Mouse (Mus musculus) CH12.LX (cell line): ENCODE data around the gene Baz1b. TPM values are rescaled to one million over a fixed set of nuclear protein-coding genes. Genes with fewer than 3 reads are reported as not detected.
A peak's percentile ranks its signal among the peaks of the same experiment; 100 is the strongest.

ENCODE experiments used
- DNase-seq: peaks from one replicate; pipeline ENCODE4 v3.0.0-alpha.2; 2013; ENCODE audit errors: extremely low read depth
- H3K27ac ChIP-seq: 2 replicates; pipeline ENCODE4 v1.5.1; 2012; ENCODE audit warnings: low read depth, mild to moderate bottlenecking, control low read depth, moderate library complexity; ENCODE audit not compliant: insufficient read depth
- H3K27me3 ChIP-seq: replicated peaks from 2 replicates; pipeline ENCODE3; 2012; ENCODE audit warnings: inconsistent platforms
- H3K36me3 ChIP-seq, 2 experiments: replicated peaks in 1 of 2; 2 replicates each; pipeline versions ENCODE3 to v1.6.1; 2012; ENCODE audit warnings: inconsistent platforms in 1 of 2, low read length in 1 of 2, mild to moderate bottlenecking in 1 of 2, mixed read lengths in 1 of 2, moderate library complexity in 1 of 2; ENCODE audit not compliant: control insufficient read depth in 1 of 2, insufficient read depth in 1 of 2
- H3K4me1 ChIP-seq, 2 experiments: 2 replicates each; pipeline ENCODE4 v1.6.1; 2012; ENCODE audit warnings: inconsistent platforms in 1 of 2, moderate library complexity in 1 of 2; ENCODE audit not compliant: insufficient read depth in 2 of 2, control insufficient read depth in 1 of 2
- H3K4me2 ChIP-seq: 2 replicates; pipeline ENCODE4 v1.6.1; 2012; ENCODE audit warnings: low read depth, mild to moderate bottlenecking, control low read depth; ENCODE audit not compliant: poor library complexity, insufficient read depth, severe bottlenecking
- H3K4me3 ChIP-seq, 3 experiments: fragments of 150-350 bp in 1 of 3; sonication (generic) in 1 of 3; replicated peaks in 1 of 3; 2 replicates each; pipeline versions ENCODE3 to v1.5.1; 2011 to 2012; ENCODE audit warnings: low read depth in 2 of 3, low read length in 2 of 3, mild to moderate bottlenecking in 2 of 3, moderate library complexity in 2 of 3, control low read depth in 1 of 3, improper control_type of control experiment in 1 of 3, inconsistent platforms in 1 of 3, mixed read lengths in 1 of 3; ENCODE audit not compliant: poor library complexity in 1 of 3
- H3K79me2 ChIP-seq: replicated peaks from 2 replicates; pipeline ENCODE4 v1.6.1; 2012; ENCODE audit warnings: mild to moderate bottlenecking, moderate library complexity; ENCODE audit not compliant: control insufficient read depth, poor library complexity, insufficient read depth, severe bottlenecking; ENCODE audit errors: extremely low read depth
- H3K9ac ChIP-seq: 2 replicates; pipeline ENCODE4 v1.6.1; 2012; ENCODE audit warnings: low read depth, mild to moderate bottlenecking, control low read depth, moderate library complexity; ENCODE audit not compliant: insufficient read depth
- H3K9me3 ChIP-seq: replicated peaks from 2 replicates; pipeline ENCODE3; 2012; ENCODE audit warnings: low read length, inconsistent platforms, mixed read lengths
- CTCF ChIP-seq, 2 experiments: IDR thresholded peaks in 1 of 2; conservative IDR thresholded peaks in 1 of 2; 2 replicates each; pipeline ENCODE4 v1.5.1; 2011 to 2012; ENCODE audit warnings: low read depth in 2 of 2, low read length in 2 of 2, improper control_type of control experiment in 1 of 2, inconsistent platforms in 1 of 2, mild to moderate bottlenecking in 1 of 2, moderate library complexity in 1 of 2
- ELF1 ChIP-seq: IDR thresholded peaks from 2 replicates; pipeline ENCODE4 v1.6.1; 2014; ENCODE audit warnings: low read depth, mild to moderate bottlenecking, inconsistent platforms, low read length, improper control_type of control experiment
- GABPA ChIP-seq: IDR thresholded peaks from 2 replicates; pipeline ENCODE4 v1.6.1; 2012; ENCODE audit warnings: low read depth, low read length, improper control_type of control experiment, inconsistent platforms; ENCODE audit not compliant: insufficient replicate concordance
- HCFC1 ChIP-seq: IDR thresholded peaks from 2 replicates; pipeline ENCODE4 v1.6.1; 2012; ENCODE audit warnings: low read depth, mild to moderate bottlenecking, inconsistent platforms, low read length, improper control_type of control experiment
- JUN ChIP-seq: IDR thresholded peaks from 2 replicates; pipeline ENCODE4 v1.6.1; 2011; ENCODE audit warnings: low read depth, mild to moderate bottlenecking, low read length, improper control_type of control experiment, moderate library complexity; ENCODE audit not compliant: insufficient read depth
- KAT2A ChIP-seq: IDR thresholded peaks from 2 replicates; pipeline ENCODE4 v1.6.1; 2012; ENCODE audit warnings: low read length, improper control_type of control experiment, inconsistent platforms; ENCODE audit not compliant: insufficient replicate concordance
- MXI1 ChIP-seq: IDR thresholded peaks from 2 replicates; pipeline ENCODE4 v1.6.1; 2011; ENCODE audit warnings: mild to moderate bottlenecking, low read depth, low read length, improper control_type of control experiment
- NELFE ChIP-seq: IDR thresholded peaks from 2 replicates; pipeline ENCODE4 v1.6.1; 2011; ENCODE audit warnings: low read depth, low read length, improper control_type of control experiment
- PAX5 ChIP-seq: IDR thresholded peaks from 2 replicates; pipeline ENCODE4 v1.6.1; 2012; ENCODE audit warnings: low read length, inconsistent platforms, mixed read lengths
- POLR2AphosphoS2 ChIP-seq: IDR thresholded peaks from 2 replicates; pipeline ENCODE4 v1.6.1; 2011; ENCODE audit warnings: low read depth, low read length, improper control_type of control experiment
- RCOR1 ChIP-seq: conservative IDR thresholded peaks from 2 replicates; pipeline ENCODE4 v1.6.1; 2012; ENCODE audit warnings: low read depth, mild to moderate bottlenecking, inconsistent platforms, low read length, improper control_type of control experiment
- TCF12 ChIP-seq: IDR thresholded peaks from 2 replicates; pipeline ENCODE4 v1.6.1; 2014; ENCODE audit warnings: low read depth, mild to moderate bottlenecking, inconsistent platforms, low read length, improper control_type of control experiment
- UBTF ChIP-seq: IDR thresholded peaks from 2 replicates; pipeline ENCODE4 v1.6.1; 2012; ENCODE audit warnings: low read depth, mild to moderate bottlenecking, inconsistent platforms, low read length, improper control_type of control experiment, moderate library complexity
- USF2 ChIP-seq: conservative IDR thresholded peaks from 2 replicates; pipeline ENCODE4 v1.6.1; 2011; ENCODE audit warnings: low read depth, low read length, improper control_type of control experiment
- ZKSCAN1 ChIP-seq: IDR thresholded peaks from 2 replicates; pipeline ENCODE4 v1.6.1; 2012; ENCODE audit warnings: low read depth, inconsistent platforms, low read length, improper control_type of control experiment, borderline replicate concordance
- ZMIZ1 ChIP-seq: IDR thresholded peaks from 2 replicates; pipeline ENCODE4 v1.6.1; 2012; ENCODE audit warnings: low read depth, mild to moderate bottlenecking, inconsistent platforms, low read length, improper control_type of control experiment
- dilution Hi-C: fragments of 300-500 bp; cut with MboI; formaldehyde crosslinking; loops from 2 replicates; pipeline ENCODE4 v1.14.3; 2020; ENCODE audit warnings: low sequenced_read_pairs; ENCODE audit not compliant: extremely low pct_unique_long_range_greater_than_20kb, extremely low pct_ligation_motif_present
- in situ Hi-C: fragments of 300-500 bp; cut with MboI; formaldehyde crosslinking; loops from 3 replicates; pipeline ENCODE4 v1.14.3; 2019; ENCODE audit warnings: low sequenced_read_pairs, low pct_ligation_motif_present, low pct_unique_long_range_greater_than_20kb, mixed read lengths
- polyA plus RNA-seq: library from polyadenylated mRNA; unstranded; fragments of >175 nt; gene quantifications from 2 replicates; pipeline ENCODE4 v1.2.1, GENCODE M21; 2012; ENCODE audit warnings: low read depth; ENCODE audit not compliant: insufficient read length
- total RNA-seq, 2 experiments: library from RNA; depleted of rRNA; stranded (reverse); fragments of 300-350 nt in 1 of 2; fragments of >200 nt in 1 of 2; gene quantifications; 2 replicates each; pipeline ENCODE4 v1.2.3; 2012 to 2014

Baz1b gene
- total and polyA plus RNA-seq, 3 experiments = 53.3 to 85.4 (median 60.0) TPM

GRCm38 (mm10) chr5:135264548-135264947 lies 77.5 kb downstream of the Baz1b start:
- peak; percentile 19 for DNase-seq
- Histone ChIP-seq H3K79me2 (no peaks in the 10 kb centered on the region), H3K9ac (no peak overlapping the region), H3K4me1 (peaks cover 0 to 11% of the 10 kb centered on the region in 2 experiments; a peak in 3 of 4 replicates), H3K27me3 (peaks cover 28% of the 10 kb centered on the region), H3K4me2 (no peak overlapping the region), H3K36me3 (no peaks in the 10 kb centered on the region), H3K4me3 (no peak overlapping the region), H3K27ac (no peak overlapping the region), H3K9me3 (no peaks in the 10 kb centered on the region)
- in situ Hi-C loops = no loop called here
- dilution Hi-C loops = no loop called here
- no peak for TF ChIP-seq MXI1
- TF ChIP-seq POLR2AphosphoS2 = no peak
- no peak for TF ChIP-seq USF2
- TF ChIP-seq CTCF (conservative IDR thresholded peaks at IDR 0.05 in 1 of 2, IDR thresholded peaks at IDR 0.05 in 1 of 2; ENCODE audit: low read depth in 2 of 2, low read length in 2 of 2) = no peak
- no peak for TF ChIP-seq PAX5
- TF ChIP-seq UBTF = no peak
- TF ChIP-seq KAT2A = no peak
- TF ChIP-seq NELFE = no peak
- no peak for TF ChIP-seq ELF1

GRCm38 (mm10) chr5:135269451-135269850 lies 82.4 kb downstream of the Baz1b start:
- dilution Hi-C loops (no loop called here), in situ Hi-C loops (no loop called here)
- Histone ChIP-seq H3K4me1 (peaks cover 0 to 8% of the 10 kb centered on the region in 2 experiments; a peak in 3 of 4 replicates), H3K27me3 (peaks cover 48% of the 10 kb centered on the region), H3K36me3 (no peaks in the 10 kb centered on the region), H3K27ac (no peak overlapping the region), H3K4me3 (no peak overlapping the region), H3K9me3 (no peaks in the 10 kb centered on the region), H3K79me2 (no peaks in the 10 kb centered on the region), H3K9ac (no peak overlapping the region), H3K4me2 (no peak overlapping the region)
- TF ChIP-seq KAT2A = no peak
- TF ChIP-seq MXI1 = no peak
- no peak for TF ChIP-seq UBTF
- no peak for TF ChIP-seq ZMIZ1
- no peak for TF ChIP-seq HCFC1
- no peak for TF ChIP-seq POLR2AphosphoS2
- TF ChIP-seq ZKSCAN1 = no peak
- no peak for TF ChIP-seq TCF12
- TF ChIP-seq GABPA = no peak
- no peak for TF ChIP-seq JUN
- TF ChIP-seq ELF1 = no peak
- no peak for TF ChIP-seq RCOR1
- no peak for DNase-seq
